Mouse (Mus musculus) cerebellum, postnatal 36 days (tissue): ENCODE data around the gene Rilpl1.
A peak's percentile ranks its signal among the peaks of the same experiment; 100 is the strongest.
"Not testable (repeated sequence)": the region's sequence is repeated elsewhere in the genome, so short reads cannot be mapped to it uniquely, and the experiment has no call there.

ENCODE experiments used
- DNase-seq, 2 experiments: peaks; one replicate each; pipeline ENCODE4 v3.0.0; 2021 to 2022; ENCODE audit warnings: mixed read lengths in 2 of 2

Gene Rilpl1

DNA sequence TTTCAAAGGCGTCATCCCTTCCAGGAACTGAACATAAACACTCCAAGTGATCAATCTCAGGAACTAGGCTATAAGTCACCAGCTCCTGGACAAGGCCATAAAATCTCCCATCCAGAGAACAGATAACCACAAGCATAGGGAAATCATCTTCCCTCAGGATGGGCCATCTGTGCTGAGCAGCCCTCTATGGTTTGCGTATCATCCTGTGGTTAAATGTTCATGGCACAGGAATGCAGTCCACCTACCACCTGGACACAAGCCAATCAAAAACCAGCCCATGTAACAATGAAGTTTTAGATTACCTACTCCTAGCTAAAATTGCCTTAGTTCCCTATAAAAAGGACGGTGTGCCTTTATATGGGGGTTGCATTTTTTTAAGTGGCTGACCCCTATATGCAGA lies 42.3 kb downstream of the Rilpl1 start:
- DNase-seq = no peak

DNA sequence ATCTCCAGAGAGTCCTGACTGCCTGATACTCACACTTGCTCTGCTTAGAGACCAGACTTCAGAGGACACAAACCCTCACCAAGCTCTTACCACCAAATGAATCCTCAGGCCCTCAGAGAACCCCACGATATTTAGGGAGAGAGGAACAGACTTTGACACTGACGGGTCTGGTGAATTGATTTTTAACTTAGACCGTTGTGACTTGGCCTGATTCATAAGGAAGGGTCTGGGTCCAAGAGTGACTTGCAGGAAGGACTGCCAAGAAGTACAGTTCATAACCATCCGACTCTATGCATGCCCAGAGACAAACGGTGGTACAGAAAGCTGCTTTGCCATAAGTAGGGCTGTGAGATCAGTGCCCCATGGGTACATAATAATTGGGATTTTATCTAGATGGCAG lies 45.5 kb downstream of the Rilpl1 start:
- DNase-seq = no peak

DNA sequence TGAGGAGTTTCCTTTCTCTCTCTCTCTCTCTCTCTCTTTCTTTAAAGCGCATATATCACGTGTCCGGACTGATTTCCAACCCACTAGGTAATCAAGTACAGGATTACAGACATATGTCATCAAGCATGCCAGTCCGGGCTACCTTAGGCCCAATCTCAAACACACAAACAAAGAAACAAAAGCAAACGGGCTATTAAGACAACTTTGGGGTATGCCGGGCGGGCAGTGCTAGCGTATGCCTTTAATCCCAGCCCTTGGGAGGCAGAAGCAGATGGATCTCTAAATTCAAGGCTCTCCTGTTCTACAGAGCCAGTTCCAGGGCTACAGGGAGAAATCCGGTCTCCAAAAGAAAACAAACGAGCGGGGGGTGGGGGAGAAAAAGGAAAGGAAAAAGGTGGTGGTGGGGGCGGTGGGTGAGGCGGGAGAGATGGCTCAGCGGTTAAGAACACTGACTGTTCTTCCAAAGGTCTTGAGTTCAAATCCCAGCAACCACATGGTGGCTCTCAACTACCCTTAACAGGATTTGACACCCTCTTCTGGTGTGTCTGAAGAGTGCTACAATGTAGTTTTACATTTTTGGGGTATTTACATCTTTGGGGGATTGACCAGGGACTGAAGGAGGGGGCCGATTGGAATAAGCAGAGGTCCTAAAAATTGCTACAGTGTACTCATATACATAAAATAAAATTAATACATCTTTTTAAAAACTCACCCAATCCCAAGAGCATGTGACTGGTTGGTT lies 47.4 kb downstream of the Rilpl1 start:
- DNase-seq = no peak

DNA sequence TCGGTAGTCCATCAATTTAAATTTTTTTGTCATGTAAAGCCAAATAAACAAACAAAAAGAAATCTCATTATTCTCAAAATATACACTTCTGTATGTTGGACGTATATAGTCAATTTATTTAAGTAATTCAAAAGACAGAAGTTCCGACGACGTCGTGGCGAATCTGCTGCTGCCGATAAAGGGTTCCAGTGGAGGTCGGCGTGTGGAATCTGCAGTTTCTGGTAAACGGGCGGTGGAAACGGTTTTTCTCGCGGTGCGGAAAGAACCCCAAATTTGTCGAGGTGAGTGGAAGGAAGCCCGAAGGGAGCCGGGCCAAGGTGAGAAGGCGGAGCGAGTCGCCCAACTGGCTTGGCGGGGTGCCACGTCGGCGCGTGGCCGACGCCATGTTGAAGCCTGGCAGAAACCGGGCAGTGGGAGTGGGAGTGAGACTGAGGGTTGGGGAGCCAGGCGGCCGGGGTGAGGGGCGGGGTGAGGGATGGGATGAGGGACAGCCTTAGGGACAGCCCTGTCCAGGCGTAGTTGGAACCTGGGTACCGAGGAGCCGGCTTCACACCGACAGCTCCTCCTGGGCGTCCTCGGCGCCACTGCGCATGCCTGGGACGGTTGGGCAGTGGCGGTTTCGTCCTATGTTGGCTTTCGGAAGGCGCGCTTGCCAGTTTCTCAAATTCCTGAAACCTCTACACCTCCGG lies 48.1 kb downstream of the Rilpl1 start, which contains the start of gene Snrnp35:
Gene Snrnp35, plus strand, starts transcription at position 169 of the 689 bp plus-strand sequence.
- peak; percentile 88 to 90 for DNase-seq

DNA sequence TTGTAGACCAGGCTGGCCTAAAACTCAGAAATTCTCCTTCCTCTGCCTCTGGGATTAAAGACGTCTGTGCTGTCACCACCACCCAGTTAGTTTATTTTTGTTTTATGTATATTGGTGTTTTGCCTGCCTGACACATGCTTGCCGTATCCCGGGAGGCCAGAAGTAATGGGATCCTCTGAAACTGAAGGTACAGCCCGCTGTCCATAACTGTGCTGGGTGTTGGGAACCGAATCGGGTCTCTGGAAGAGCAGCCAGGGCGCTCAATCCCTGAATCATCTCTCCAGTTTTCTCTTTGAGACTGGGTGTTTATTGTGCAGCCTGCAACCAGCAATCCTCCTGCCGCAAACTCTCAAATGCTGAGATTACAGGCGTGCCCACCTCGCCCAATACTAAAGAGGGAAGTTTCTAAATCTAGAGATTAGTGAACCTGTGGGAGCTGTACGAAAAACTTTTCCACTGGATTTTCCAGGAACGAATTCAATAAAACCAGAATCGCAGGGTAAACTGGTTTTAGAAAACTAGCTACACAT lies 48.7 kb downstream of the Rilpl1 start:
- peak in 1 of 2 experiments; percentile 58 for DNase-seq

DNA sequence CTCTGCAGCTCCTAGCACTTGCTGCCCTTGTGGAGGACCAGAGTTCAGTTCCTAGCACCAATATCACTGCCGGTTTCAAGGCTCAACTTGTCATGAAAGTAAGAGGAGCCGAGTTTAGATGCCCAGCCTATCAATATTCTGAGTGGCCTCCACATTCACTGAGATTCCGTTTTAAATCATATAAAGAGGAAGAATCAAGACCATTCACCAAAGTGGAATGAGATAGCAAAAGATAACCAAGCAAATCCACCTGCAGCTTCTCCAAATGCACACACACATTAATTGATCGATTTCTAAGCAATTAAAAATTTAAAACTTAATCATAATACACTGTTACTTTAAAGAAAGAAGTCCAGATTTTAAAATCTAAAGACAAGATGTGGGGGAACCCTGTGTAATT lies 49.5 kb downstream of the Rilpl1 start:
- no peak for DNase-seq

DNA sequence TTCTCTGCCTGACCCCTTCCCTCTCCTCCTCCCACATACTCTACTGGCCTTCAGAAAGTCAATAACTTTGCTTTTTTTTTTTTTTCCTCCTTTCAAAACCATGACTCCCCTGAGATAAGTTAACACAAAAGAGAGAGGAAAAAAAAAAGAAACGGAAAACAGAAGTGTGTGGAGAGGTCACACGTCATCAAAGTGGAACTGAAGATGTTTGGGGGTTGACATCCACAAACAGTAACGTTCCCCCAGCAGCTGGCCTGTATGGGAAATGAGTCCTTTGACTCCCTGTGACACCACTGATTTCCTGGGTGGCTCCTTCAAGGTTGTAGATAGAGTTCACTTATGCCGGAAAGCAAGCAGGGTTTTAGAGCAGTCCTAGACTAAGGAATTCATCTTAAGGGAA lies 51.1 kb downstream of the Rilpl1 start:
- DNase-seq = no peak

DNA sequence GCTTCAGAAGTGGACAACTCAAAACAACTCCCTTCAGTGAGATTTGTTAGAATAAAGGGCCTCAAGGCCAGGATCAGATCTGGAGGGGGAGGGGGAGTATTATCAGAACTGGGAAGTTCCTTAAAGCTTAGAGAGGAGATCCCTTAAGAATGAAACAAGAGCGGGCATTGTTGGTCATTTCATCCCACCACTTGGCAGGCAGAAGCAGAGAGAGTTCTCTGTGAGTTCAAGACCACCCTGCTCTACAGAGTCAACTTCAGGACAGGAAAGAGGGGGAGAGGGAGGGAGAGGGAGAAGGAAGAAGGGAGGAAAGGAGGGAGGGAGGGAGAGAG lies 52.4 kb downstream of the Rilpl1 start:
- no peak for DNase-seq

DNA sequence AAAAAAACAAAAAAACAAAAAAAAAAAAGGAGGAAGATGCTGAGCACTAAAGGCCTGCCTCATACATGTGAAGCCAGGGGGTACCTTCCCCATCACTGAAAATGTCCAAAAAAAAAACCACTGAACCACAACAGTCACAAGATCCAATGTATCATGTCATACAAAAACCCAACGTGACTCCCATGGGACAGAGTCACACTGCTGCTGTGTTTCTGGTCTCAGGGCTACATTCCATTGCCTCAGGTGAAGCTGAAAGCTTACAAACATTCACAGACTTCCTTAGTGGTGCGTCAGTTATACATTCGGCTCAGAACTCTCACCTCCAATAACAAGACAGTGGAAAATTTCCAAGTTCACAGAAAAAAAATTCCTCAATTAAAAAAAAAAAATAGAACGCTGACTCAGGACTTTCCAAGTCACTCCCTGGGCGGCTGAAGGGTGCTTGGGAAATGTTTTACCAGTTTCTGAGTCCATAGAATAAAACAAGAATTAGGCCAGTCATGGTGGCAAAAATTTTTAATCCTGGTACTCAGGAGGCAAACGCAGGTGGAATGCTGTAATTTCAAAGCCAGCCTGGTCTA lies 60.5 kb downstream of the Rilpl1 start:
- DNase-seq = no peak

DNA sequence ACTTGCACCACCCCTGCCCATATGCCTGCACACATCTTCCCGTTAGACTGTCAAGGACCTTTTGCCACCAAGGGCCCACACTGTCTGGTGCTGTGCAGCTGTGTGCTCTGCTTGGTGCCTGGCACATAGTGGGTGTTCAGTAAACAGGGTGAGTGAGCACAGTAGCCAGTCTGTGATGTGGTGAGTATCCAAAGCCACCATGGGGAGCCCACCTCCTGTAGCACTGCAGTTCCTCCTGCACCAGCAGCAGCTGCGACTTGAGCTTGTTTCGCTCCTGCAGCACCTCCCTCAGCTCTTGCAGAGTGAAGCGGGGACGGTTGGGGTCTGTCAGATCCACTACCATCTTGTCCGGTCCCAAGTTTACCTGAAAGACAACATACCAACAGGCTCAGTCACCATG lies 61.7 kb downstream of the Rilpl1 start:
- DNase-seq = no peak

DNA sequence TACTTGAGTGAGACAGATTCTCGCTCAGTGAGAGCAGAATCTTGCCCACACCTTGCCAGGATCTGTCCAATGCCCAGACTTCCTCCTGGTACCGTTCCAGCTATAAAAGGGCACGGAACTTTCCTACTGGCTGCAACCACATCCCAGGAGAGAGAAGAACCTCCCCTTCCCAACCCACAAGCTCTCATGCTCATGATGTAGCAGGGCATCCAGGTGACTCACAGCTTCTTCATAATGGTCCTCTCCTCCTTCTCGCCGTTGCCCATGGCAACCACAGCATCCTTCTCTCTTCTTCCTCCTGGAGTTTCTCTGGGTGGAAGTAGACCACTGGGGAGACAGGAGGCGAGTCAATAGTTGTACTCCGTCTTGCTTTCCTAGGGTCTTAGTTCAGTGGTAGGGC lies 62.8 kb downstream of the Rilpl1 start:
- no peak for DNase-seq

DNA sequence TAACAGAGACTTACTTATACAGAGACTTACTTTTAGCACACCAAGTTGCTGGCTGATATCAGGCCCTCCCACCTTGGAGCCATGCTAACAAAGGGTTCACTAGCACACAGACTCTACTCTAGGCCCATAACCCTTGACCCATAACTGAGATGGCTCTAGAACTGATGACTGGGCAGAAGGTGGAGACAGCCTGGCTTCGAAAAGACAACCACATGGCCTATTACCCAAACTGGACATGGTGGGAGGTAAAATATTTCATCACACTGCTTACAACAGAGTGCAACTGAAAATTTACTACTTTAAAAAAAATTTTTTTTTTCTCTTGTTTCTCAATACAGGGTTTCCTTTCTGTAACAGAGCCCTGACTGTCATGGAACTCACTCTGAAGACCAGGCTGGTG lies 63.4 kb downstream of the Rilpl1 start:
- no peak for DNase-seq

DNA sequence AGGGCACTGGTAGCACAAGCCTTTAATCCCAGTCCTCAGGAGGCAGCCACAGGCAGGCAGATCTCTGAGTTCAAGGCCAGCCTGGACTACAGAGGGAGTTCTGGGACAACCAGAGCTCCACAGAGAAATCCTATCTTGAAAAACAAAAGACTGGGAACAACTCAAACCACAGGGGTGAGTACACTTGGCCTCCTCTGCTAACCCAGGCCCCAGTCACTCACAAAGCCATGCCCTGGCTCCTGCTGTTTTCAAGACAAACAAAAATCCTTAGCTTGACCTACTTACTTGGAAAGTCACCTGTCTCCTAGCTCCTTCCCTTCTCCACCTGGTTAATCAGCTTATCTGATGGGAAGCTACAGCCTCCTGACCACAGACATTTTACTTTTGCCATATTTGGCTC lies 66.3 kb downstream of the Rilpl1 start:
- no peak for DNase-seq

DNA sequence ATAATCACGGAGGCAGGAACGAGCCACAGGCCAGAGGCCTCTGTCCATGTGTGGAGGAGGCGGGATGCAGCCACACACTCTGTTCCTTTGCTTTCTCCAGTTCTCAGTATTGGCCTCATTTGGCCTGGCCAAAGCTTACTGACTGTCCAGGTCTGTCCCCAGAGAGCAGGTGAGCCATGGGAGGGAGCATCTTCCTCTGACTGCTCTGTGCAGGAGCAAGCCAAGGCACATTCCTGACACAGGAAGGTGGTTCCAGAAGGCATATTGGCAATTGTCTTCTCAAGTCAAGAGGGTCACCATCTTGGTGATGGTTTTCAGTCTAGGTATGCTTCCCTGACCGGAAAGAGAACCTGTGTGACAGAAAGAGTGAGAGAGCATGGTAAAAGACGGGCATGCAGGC lies 67.7 kb downstream of the Rilpl1 start:
- DNase-seq = no peak

DNA sequence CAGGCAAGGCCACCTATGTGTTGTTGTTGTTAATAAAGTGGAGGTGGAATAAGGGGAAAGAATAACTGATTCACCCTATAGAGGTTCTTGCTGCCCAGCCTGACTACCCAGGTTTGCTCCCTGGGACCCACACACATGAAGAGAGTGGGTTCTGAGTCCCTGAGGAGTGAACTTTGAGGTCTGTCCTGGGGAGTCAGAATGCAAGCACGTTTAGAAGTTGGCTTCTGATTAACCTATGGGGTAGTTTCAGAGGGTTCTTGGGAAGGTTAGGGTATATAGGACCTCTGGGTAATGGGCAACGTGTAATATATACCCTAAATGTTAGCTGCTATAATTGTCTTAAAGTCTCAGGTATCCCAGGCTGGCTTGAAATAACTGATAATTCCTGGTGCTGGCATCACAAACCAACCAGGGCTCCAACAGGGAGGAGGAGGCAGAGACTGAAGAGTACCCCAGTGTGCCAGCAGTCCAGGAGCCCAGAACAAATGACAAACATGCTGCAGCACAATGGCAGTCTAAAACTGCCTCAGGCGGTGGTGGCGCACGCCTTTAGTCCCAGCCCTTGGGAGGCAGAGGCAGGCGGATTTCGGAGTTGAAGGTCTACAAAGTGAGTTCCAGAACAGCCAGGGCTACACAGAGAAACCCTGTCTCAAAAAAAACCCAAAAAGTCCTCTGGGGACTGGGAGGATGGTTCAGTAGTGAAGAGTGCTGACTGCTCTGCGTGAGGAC lies 68.7 kb downstream of the Rilpl1 start:
- DNase-seq = no peak

DNA sequence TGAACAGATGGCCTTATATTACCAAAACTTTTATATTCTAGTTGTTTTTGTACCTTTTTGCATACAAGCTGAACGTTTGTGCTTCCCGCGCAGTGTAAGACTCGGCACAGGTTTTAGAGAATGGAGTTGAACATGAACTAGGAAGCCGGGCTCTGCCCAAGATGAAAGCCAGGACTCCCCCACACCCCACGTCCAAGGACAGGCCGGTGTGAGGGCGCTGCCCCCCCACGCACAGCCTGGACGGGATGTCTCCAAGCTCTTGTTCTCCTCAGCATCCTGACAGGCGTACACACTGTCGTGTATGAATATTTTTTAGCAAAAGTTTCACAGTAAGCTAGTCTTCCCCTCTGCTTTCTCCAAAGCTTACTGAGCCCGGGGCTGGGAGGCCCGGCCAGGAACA lies 70.3 kb downstream of the Rilpl1 start:
- not testable (repeated sequence) for DNase-seq

DNA sequence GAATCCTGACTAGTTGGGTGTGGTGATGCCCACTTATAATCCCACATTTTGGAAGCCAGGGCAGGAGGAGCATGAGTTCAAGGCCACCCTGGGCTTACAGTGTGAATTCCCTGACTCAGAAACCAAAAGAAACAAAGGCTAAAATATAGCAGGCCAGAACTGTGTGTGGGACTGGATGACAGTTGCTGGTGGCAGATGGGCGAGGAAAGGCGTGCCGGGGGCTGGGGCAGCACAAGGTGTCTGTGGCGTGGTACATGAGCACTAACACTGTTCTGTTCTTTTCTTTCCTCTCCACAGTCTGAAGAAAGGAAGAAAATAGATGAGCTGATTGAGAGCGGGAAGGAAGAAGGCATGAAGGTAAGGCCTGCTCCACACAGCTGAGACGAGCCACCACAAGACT lies 74.4 kb downstream of the Rilpl1 start:
- no peak for DNase-seq

DNA sequence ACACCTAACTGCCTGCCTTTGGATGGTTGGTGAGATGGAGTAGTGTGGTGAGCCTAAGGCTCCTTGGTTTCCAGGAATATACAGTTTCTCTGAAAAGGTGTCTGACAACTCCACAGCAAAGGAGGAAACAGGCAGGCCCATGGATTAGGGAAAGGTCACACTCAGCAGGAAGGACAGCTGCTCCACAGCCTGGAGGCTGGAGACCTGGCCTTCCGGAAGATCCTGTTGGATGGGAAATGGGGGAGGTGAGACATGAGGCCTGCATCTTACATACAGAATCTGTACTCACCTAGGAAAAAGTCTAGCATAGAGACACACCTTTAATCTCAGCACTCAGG lies 77.1 kb downstream of the Rilpl1 start:
- DNase-seq = no peak

DNA sequence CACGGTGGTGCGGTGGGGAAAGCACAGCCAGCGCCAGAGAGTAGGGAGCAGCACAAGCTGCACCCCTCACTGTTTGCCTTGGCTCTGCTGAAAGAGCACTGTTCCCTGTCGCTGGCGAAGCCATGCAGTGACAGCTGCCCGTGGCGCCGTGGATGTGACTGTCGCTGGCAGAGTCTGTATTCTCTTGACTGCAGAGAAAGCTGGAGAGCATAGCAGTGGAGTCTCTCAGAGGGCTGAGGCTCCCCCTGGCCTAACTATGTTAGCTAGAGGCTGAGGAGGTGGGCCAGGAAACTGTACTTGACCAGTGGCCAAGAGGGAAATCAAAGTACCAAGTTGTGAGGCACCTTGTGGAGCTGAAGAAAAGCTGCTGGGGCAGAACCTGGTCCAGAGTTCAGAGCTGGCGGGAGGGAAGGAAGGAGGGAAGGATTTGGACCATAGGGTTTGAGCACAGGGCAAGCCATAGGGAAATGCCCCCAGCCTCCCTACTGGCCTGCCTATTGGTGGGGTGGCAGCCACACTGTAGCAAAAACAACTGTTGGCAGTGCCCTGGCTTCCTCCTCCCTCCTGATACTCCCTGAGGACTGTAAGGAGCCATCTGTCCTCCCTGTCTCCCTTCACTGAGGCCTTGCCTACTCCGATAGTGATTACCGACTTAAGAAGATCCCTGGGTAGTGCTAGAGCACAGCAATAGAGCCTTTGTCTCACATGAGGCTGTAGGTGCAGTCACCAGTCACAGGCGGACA lies 77.7 kb downstream of the Rilpl1 start:
- peak; percentile 54 to 55 for DNase-seq

DNA sequence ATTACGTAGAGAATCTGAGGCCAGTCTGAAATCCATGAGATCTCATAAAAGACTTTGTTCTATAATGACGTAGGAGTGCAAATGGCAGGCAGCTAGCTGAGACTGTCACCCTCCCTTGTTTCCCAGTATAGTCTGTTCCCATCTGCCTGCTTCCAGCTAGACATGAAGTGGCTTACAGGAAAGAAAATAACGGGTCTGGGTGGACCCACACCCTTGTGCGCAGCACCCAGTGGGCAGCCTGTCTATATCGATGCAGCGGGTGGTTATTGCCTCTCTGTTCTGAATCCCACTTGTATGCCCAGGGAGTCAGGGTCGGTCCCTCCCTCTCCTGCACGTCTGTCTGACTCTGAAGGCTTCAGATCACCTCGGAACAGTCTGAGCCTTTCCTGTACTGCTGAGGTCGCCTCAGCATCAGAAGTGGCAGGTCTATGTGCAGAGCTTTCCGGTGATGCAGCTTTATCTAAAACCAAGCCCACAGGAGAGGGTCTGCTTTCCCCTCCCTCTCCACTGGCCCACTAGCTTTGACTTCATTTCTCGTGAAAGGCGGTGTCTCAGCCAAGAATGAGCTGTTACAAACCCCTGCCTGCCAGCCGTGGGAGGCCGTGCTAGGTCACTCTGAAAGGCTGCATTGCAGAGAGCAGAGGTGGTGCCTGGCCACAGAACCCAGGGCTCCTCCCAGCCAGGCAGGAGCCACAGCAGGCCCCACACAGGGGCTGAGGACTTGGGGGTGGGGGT lies 78.5 kb downstream of the Rilpl1 start:
- peak; percentile 36 for DNase-seq

DNA sequence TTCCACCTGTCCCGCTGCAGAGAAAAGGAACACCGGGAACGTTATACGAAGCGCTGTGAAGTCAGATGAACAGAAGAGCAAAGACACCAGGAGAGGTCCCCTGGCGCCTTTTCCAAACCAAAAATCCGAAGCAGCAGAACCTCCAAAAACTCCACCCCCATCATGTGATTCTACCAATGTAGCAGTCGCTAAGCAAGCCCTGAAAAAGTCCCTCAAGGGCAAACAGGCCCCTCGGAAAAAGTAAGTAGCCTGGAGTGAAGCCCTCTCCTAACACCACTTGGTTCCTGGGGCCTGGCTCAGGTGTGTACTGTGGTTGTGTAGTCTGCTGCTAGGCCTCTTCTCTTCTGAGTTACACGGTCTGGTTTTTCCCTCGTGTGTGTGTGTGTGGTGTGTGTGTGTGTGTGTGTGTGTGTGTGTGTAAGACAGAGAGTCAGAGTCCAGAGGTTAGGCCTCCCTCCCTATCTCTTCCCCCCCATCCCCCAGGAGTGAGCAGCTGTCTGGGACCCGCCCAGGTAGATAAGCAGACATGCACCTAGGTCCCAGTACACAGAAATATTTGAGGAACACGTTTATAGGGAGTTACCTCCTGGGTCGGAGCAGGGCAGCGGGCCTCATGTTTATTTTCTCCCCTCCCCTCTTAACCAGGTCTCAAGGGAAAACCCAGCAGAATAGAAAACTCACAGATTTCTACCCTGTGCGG lies 80.4 kb downstream of the Rilpl1 start:
- no peak for DNase-seq
